Mouse (Mus musculus): ENCODE data around the gene Avp. TPM values are rescaled to one million over a fixed set of nuclear protein-coding genes. Genes with fewer than 3 reads are reported as not detected.
"Not testable (repeated sequence)": the region's sequence is repeated elsewhere in the genome, so short reads cannot be mapped to it uniquely, and the experiment has no call there.

Gene Avp
- polyA plus RNA-seq, 1 experiment from 2014 or later, result not detected

DNA sequence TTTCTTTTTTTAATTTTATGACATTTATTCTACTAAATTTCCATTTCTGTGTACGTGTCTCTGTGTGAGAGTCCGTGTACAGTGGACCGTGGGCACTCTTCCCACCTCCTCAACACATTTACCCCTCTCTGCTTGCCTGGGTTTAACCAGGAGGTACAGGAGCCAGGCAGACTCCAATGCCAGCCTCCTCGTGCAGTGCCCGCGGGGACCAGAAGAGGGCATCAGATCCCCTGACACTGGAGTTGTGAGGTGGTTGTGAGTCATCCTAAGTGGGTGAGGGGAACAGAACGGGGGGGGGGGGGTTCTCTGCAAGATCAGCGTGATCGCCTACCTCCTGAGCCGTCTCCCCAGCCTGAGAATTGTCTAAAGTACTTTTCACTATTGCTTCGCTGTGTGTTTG lies 4.2 kb downstream of the Avp start:
- Histone ChIP-seq H3K27ac (ENCODE audit: low read depth, low read length) (no peak overlapping the region), H3K9me3 (ENCODE audit: control insufficient read depth, low read length) (no peaks in the 10 kb centered on the region), H3K4me3 (ENCODE audit: low read depth, low read length) (no peak overlapping the region), H3K4me2 (no peak overlapping the region), H3K27me3 (replicated peaks; ENCODE audit: control insufficient read depth, insufficient read depth, low read length) (peaks cover 80% of the 10 kb centered on the region), H3K36me3 (ENCODE audit: control insufficient read depth, insufficient read depth, low read length) (no peaks in the 10 kb centered on the region), H3K9ac (ENCODE audit: low read depth, low read length) (no peak overlapping the region), H3K4me1 (replicated peaks; ENCODE audit: control insufficient read depth, insufficient read depth, low read length) (peaks cover 3% of the 10 kb centered on the region; the same call in 1 of the 2 replicates)
- ATAC-seq (replicated peaks; ENCODE audit: low FRiP score) (no peak), DNase-seq (ENCODE audit: low spot score) (no peak)
- 18% methylated on average over 10 of the region's 11 CpGs for WGBS

DNA sequence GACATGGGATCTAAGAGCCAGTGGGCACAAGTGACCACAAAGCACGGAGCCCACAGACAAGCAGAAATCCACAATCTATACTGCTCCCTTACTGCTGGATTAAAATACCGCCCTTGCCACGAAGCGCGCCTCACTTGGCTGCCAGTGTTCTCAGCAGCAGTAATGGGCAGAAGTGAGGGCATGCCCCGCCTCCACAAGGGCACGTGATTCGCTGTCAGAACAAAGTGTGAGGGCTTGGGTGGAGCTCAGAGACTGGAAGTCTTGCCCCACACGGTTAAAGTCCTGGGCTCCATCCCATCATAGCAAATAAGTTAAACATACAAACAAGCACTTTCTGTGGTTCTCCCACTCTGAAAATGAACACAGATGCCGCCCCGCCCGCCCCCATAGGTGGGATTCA lies 4.7 kb downstream of the Avp start:
- DNase-seq (ENCODE audit: low spot score) (no peak), ATAC-seq (replicated peaks; ENCODE audit: low FRiP score) (peak; percentile 42)
- H3K9me3 ChIP-seq (ENCODE audit: control insufficient read depth, low read length), result no peaks in the 10 kb centered on the region
- no peak overlapping the region for H3K4me3 ChIP-seq (ENCODE audit: low read depth, low read length)
- peaks cover 75% of the 10 kb centered on the region for H3K27me3 ChIP-seq (replicated peaks; ENCODE audit: control insufficient read depth, insufficient read depth, low read length)
- H3K4me1 ChIP-seq (replicated peaks; ENCODE audit: control insufficient read depth, insufficient read depth, low read length), result peaks cover 3% of the 10 kb centered on the region; the same call in 1 of the 2 replicates
- H3K36me3 ChIP-seq (ENCODE audit: control insufficient read depth, insufficient read depth, low read length), result no peaks in the 10 kb centered on the region
- H3K9ac ChIP-seq (ENCODE audit: low read depth, low read length), result no peak overlapping the region
- 3% methylated on average over 12 of the region's 12 CpGs for WGBS
- no peak overlapping the region for H3K27ac ChIP-seq (ENCODE audit: low read depth, low read length)
- H3K4me2 ChIP-seq, result peak overlapping the region; percentile 21; the same call in 1 of the 2 replicates

DNA sequence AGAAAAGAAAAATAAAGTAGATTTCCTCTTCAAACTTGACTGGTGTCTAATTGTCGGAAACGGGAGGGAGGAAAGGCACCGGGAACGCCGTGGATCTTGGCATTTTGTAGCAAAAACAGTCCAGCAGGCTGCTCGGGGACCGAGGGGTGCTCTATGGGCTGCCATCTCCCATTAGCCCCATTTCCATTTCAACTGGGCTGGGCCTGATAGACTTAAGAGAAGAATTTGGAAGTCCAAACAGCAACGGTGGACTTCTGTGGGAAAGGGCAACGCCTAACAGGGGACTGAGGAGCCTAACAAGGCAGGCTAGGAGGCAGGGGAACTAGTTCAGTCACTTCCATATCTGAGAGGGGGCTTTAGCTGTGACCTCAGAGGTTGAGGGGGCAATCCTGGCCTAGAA lies 5.3 kb downstream of the Avp start:
- Histone ChIP-seq H3K36me3 (ENCODE audit: control insufficient read depth, insufficient read depth, low read length) (no peaks in the 10 kb centered on the region), H3K27me3 (replicated peaks; ENCODE audit: control insufficient read depth, insufficient read depth, low read length) (peaks cover 69% of the 10 kb centered on the region), H3K9me3 (ENCODE audit: control insufficient read depth, low read length) (no peaks in the 10 kb centered on the region), H3K9ac (ENCODE audit: low read depth, low read length) (no peak overlapping the region), H3K4me1 (replicated peaks; ENCODE audit: control insufficient read depth, insufficient read depth, low read length) (peaks cover 3% of the 10 kb centered on the region; the same call in 1 of the 2 replicates), H3K4me2 (peak overlapping the region; percentile 44), H3K27ac (ENCODE audit: low read depth, low read length) (no peak overlapping the region), H3K4me3 (ENCODE audit: low read depth, low read length) (peak overlapping the region; percentile 18)
- no peak for DNase-seq (ENCODE audit: low spot score)
- no peak for ATAC-seq (replicated peaks; ENCODE audit: low FRiP score)
- 5% methylated on average over 9 of the region's 9 CpGs for WGBS

DNA sequence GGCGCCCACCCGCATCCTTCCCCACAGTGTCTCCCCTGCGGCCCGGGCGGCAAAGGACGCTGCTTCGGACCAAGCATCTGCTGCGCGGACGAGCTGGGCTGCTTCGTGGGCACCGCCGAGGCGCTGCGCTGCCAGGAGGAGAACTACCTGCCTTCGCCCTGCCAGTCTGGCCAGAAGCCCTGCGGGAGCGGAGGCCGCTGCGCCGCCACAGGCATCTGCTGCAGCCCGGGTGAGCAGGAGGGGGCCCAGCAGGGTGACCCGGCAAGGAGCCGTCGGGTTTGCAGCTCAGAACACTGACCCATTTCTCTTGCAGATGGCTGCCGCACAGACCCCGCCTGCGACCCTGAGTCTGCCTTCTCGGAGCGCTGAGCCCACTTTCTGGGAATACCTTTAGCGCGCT lies 5.8 kb downstream of the Avp start:
- not testable (repeated sequence) for H3K9ac ChIP-seq (ENCODE audit: low read depth, low read length)

DNA sequence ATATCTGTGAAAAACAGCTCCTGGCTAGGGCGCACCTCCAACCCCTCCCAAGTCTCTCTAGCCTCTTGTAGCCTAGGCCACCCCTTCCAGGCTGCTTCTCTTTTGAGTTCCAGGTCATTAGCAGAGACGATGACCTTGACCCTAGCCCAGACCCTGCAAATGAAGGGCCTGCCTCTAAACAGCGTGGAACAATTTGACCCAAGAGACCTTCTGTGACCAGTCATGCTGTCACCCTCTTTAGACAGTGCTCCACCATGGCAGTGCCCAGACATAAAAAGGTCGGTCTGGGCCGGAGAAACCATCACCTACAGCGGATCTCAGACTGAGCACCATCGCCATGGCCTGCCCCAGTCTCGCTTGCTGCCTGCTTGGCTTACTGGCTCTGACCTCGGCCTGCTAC lies 6.5 kb downstream of the Avp start, which contains the start of gene Oxt:
TSS of gene Oxt (plus strand) at position 301 of the 400 bp plus-strand sequence.
- Histone ChIP-seq H3K36me3 (ENCODE audit: control insufficient read depth, insufficient read depth, low read length) (no peaks in the 10 kb centered on the region), H3K9ac (ENCODE audit: low read depth, low read length) (no peak within 1 kb of the TSS), H3K4me2 (peak within 1 kb of the TSS; percentile 44), H3K27ac (ENCODE audit: low read depth, low read length) (no peak within 1 kb of the TSS), H3K27me3 (replicated peaks; ENCODE audit: control insufficient read depth, insufficient read depth, low read length) (peaks cover 57% of the 10 kb centered on the region), H3K4me3 (ENCODE audit: low read depth, low read length) (peak within 1 kb of the TSS; percentile 18), H3K4me1 (replicated peaks; ENCODE audit: control insufficient read depth, insufficient read depth, low read length) (peaks cover 3% of the 10 kb centered on the region; the same call in 1 of the 2 replicates), H3K9me3 (ENCODE audit: control insufficient read depth, low read length) (no peaks in the 10 kb centered on the region)
- DNase-seq (ENCODE audit: low spot score) (no peak), ATAC-seq (replicated peaks; ENCODE audit: low FRiP score) (no peak)
- 51% methylated on average over 9 of the region's 9 CpGs for WGBS

More for the DNA sequence above, 5.8 kb downstream of the Avp start:
- not testable (repeated sequence) for H3K4me1 ChIP-seq (replicated peaks; ENCODE audit: control insufficient read depth, insufficient read depth, low read length); H3K36me3 ChIP-seq (ENCODE audit: control insufficient read depth, insufficient read depth, low read length); H3K9me3 ChIP-seq (ENCODE audit: control insufficient read depth, low read length); DNase-seq (ENCODE audit: low spot score); H3K27ac ChIP-seq (ENCODE audit: low read depth, low read length); ATAC-seq (replicated peaks; ENCODE audit: low FRiP score)
- H3K4me3 ChIP-seq (ENCODE audit: low read depth, low read length), result peak overlapping the region; percentile 18
- peaks cover 64% of the 10 kb centered on the region for H3K27me3 ChIP-seq (replicated peaks; ENCODE audit: control insufficient read depth, insufficient read depth, low read length)
- 7% methylated on average over 32 of the region's 32 CpGs for WGBS
- peak overlapping the region; percentile 44 for H3K4me2 ChIP-seq

DNA sequence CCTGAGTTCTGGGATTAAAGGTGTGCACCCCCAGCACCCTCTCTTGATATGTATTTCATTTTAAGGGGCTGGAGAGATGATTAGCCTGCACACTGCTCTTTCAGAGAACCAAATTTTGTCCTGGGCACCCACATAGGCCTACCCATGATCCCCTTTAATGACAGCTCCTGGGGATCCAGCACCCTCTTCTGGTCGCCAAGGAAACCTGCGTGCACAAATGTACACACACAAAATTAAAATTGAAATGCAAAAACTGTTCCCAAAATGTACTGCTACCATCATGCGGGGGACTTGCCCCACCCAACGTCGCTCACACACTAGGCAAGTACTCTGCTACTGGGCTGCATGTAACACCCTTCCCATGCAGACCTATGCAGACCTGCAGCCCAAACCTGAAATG lies 7.4 kb downstream of the Avp start:
- H3K4me1 ChIP-seq (replicated peaks; ENCODE audit: control insufficient read depth, insufficient read depth, low read length), result peaks cover 3% of the 10 kb centered on the region; the same call in 1 of the 2 replicates
- DNase-seq (ENCODE audit: low spot score) (no peak), ATAC-seq (replicated peaks; ENCODE audit: low FRiP score) (no peak)
- H3K9me3 ChIP-seq (ENCODE audit: control insufficient read depth, low read length), result no peaks in the 10 kb centered on the region
- 73% methylated on average over 5 of the region's 5 CpGs for WGBS
- no peak overlapping the region for H3K27ac ChIP-seq (ENCODE audit: low read depth, low read length)
- no peak overlapping the region for H3K4me3 ChIP-seq (ENCODE audit: low read depth, low read length)
- H3K27me3 ChIP-seq (replicated peaks; ENCODE audit: control insufficient read depth, insufficient read depth, low read length), result peaks cover 48% of the 10 kb centered on the region
- no peaks in the 10 kb centered on the region for H3K36me3 ChIP-seq (ENCODE audit: control insufficient read depth, insufficient read depth, low read length)
- H3K4me2 ChIP-seq, result no peak overlapping the region
- no peak overlapping the region for H3K9ac ChIP-seq (ENCODE audit: low read depth, low read length)

DNA sequence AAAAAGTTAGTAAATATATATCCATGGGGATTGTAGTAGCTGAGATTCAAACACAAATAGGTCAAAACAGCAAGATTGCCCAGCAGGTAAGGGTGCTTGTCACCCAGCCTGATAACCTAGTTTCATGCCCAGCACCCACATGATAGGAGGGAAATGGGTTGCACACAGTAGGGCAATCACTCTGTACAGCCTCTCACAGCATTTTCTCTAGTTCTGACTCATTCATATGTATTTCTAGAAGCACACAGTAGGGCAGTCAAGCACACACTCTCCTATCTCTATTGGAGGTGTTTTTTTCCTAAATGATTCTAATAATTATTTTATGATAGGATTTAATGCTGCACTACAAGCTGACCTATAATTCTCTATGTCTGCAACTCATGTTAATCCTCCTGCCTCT lies 12.4 kb downstream of the Avp start:
- DNase-seq (ENCODE audit: low spot score) (no peak), ATAC-seq (replicated peaks; ENCODE audit: low FRiP score) (no peak)
- no peak overlapping the region for H3K4me3 ChIP-seq (ENCODE audit: low read depth, low read length)

DNA sequence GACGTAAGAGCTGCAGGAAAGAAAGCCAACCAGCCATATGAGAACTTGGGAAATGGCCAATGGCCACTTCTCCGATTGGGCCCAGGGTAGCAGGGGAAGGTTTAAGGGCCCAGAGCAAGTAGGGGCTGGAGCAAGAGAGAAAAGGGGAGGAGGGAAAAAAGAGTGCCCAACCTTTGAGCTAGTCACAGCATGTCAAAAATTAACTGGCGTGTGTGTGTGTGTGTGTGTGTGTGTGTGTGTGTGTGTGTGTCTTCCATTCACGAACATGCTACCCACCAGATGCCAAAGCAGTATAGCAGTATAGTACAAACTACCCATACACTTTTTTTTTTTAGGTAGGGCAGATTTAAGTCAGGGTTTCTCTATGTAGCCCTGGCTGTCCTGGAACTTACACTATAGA lies 13.4 kb downstream of the Avp start:
- WGBS, result 76% methylated on average over 4 of the region's 4 CpGs
- Histone ChIP-seq H3K36me3 (ENCODE audit: control insufficient read depth, insufficient read depth, low read length) (peaks cover 9% of the 10 kb centered on the region), H3K4me3 (ENCODE audit: low read depth, low read length) (no peak overlapping the region), H3K9me3 (ENCODE audit: control insufficient read depth, low read length) (no peaks in the 10 kb centered on the region), H3K9ac (ENCODE audit: low read depth, low read length) (no peak overlapping the region), H3K27ac (ENCODE audit: low read depth, low read length) (no peak overlapping the region), H3K4me1 (replicated peaks; ENCODE audit: control insufficient read depth, insufficient read depth, low read length) (peaks cover 6% of the 10 kb centered on the region), H3K27me3 (replicated peaks; ENCODE audit: control insufficient read depth, insufficient read depth, low read length) (no peaks in the 10 kb centered on the region), H3K4me2 (no peak overlapping the region)
- DNase-seq (ENCODE audit: low spot score) (no peak), ATAC-seq (replicated peaks; ENCODE audit: low FRiP score) (no peak)

More for the DNA sequence above, 12.4 kb downstream of the Avp start:
- Histone ChIP-seq H3K4me2 (no peak overlapping the region), H3K9ac (ENCODE audit: low read depth, low read length) (no peak overlapping the region), H3K9me3 (ENCODE audit: control insufficient read depth, low read length) (no peaks in the 10 kb centered on the region), H3K27ac (ENCODE audit: low read depth, low read length) (no peak overlapping the region), H3K27me3 (replicated peaks; ENCODE audit: control insufficient read depth, insufficient read depth, low read length) (no peaks in the 10 kb centered on the region), H3K4me1 (replicated peaks; ENCODE audit: control insufficient read depth, insufficient read depth, low read length) (peaks cover under 1% of the 10 kb centered on the region), H3K36me3 (ENCODE audit: control insufficient read depth, insufficient read depth, low read length) (peaks cover 9% of the 10 kb centered on the region)

DNA sequence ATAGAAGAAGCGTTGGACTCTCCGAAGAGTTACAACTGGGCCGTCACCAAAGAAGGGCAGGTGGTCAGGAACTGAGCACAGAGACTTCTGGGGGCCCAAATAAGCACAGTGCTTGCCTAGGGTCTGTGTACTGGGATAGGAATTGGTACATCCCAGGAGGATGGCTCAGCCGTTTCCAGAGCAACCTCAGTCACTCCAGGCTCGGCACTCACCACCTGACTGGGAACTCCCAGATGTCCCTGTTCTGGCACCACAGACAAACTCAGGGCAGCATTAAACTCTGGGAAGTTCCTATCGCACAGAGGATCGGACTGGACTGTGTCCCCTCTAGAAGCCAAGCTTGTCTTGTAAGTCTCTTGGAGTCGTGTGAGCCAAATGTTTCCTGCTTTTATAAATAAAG lies 17.4 kb downstream of the Avp start:
- 93% methylated on average over 8 of the region's 8 CpGs for WGBS
- no peak for DNase-seq (ENCODE audit: low spot score)
- ATAC-seq (replicated peaks; ENCODE audit: low FRiP score), result no peak
- no peaks in the 10 kb centered on the region for H3K9me3 ChIP-seq (ENCODE audit: control insufficient read depth, low read length)
- no peak overlapping the region; the same call in 1 of the 2 replicates for H3K9ac ChIP-seq (ENCODE audit: low read depth, low read length)
- H3K4me3 ChIP-seq (ENCODE audit: low read depth, low read length), result peak overlapping the region; percentile 77
- peaks cover 9% of the 10 kb centered on the region for H3K36me3 ChIP-seq (ENCODE audit: control insufficient read depth, insufficient read depth, low read length)
- H3K27me3 ChIP-seq (replicated peaks; ENCODE audit: control insufficient read depth, insufficient read depth, low read length), result no peaks in the 10 kb centered on the region
- peaks cover 12% of the 10 kb centered on the region for H3K4me1 ChIP-seq (replicated peaks; ENCODE audit: control insufficient read depth, insufficient read depth, low read length)
- peak overlapping the region; percentile 90 for H3K4me2 ChIP-seq
- no peak overlapping the region for H3K27ac ChIP-seq (ENCODE audit: low read depth, low read length)
